Mouse (Mus musculus): ENCODE results near the gene Pard3. TPM values are rescaled to one million over a fixed set of nuclear protein-coding genes. Genes with fewer than 3 reads are reported as not detected.

Gene Pard3
- polyA plus RNA-seq, 1 experiment from 2014 or later: 38.3 TPM

GRCm38 (mm10) chr8:127557566-127557965, 493.9 kb downstream of the Pard3 start:
- H3K9me3 ChIP-seq (replicated peaks): no peaks in the 10 kb centered on the region
- no peaks in the 10 kb centered on the region for H3K27me3 ChIP-seq
- peaks cover 31% of the 10 kb centered on the region for H3K4me1 ChIP-seq
- H3K4me2 ChIP-seq (replicated peaks): no peak overlapping the region
- no peaks in the 10 kb centered on the region for H3K36me3 ChIP-seq
- H3K4me3 ChIP-seq (replicated peaks): no peak overlapping the region
- no peak overlapping the region for H3K9ac ChIP-seq
- H3K27ac ChIP-seq (replicated peaks): no peak overlapping the region
- ATAC-seq (ENCODE audit: insufficient number of reproducible peaks, low FRiP score, low TSS enrichment, low read depth): no peak

- Histone ChIP-seq H3K27me3 (no peaks in the 10 kb centered on the region), H3K9ac (no peak overlapping the region), H3K9me3 (replicated peaks) (no peaks in the 10 kb centered on the region), H3K4me2 (replicated peaks) (no peak overlapping the region), H3K4me1 (no peaks in the 10 kb centered on the region), H3K27ac (replicated peaks) (no peak overlapping the region), H3K4me3 (replicated peaks) (no peak overlapping the region), H3K36me3 (no peaks in the 10 kb centered on the region)
- WGBS: 88% methylated on average over 5 of the region's 5 CpGs
- ATAC-seq (ENCODE audit: insufficient number of reproducible peaks, low FRiP score, low TSS enrichment, low read depth): no peak
Observed at GRCm38 (mm10) chr8:127563634-127564033, 499.9 kb downstream of the Pard3 start.

GRCm38 (mm10) chr8:127564426-127564825, 500.7 kb downstream of the Pard3 start:
- no peaks in the 10 kb centered on the region for H3K9me3 ChIP-seq (replicated peaks)
- 64% methylated on average over 4 of the region's 4 CpGs for WGBS
- ATAC-seq (ENCODE audit: insufficient number of reproducible peaks, low FRiP score, low TSS enrichment, low read depth): no peak

GRCm38 (mm10) chr8:127569212-127569611, 505.5 kb downstream of the Pard3 start:
- Histone ChIP-seq H3K9ac (no peak overlapping the region), H3K4me1 (no peaks in the 10 kb centered on the region), H3K9me3 (replicated peaks) (no peaks in the 10 kb centered on the region), H3K27me3 (no peaks in the 10 kb centered on the region), H3K27ac (replicated peaks) (no peak overlapping the region), H3K36me3 (no peaks in the 10 kb centered on the region), H3K4me2 (replicated peaks) (no peak overlapping the region), H3K4me3 (replicated peaks) (no peak overlapping the region)
- 87% methylated on average over 5 of the region's 5 CpGs for WGBS
- no peak for ATAC-seq (ENCODE audit: insufficient number of reproducible peaks, low FRiP score, low TSS enrichment, low read depth)

More at GRCm38 (mm10) chr8:127564426-127564825, 500.7 kb downstream of the Pard3 start:
- no peaks in the 10 kb centered on the region for H3K27me3 ChIP-seq
- no peak overlapping the region for H3K4me2 ChIP-seq (replicated peaks)
- no peaks in the 10 kb centered on the region for H3K4me1 ChIP-seq
- H3K36me3 ChIP-seq: no peaks in the 10 kb centered on the region
- H3K27ac ChIP-seq (replicated peaks): no peak overlapping the region
- no peak overlapping the region for H3K4me3 ChIP-seq (replicated peaks)
- no peak overlapping the region for H3K9ac ChIP-seq

GRCm38 (mm10) chr8:127570527-127570926, 506.8 kb downstream of the Pard3 start:
- no peaks in the 10 kb centered on the region for H3K36me3 ChIP-seq
- no peak overlapping the region for H3K9ac ChIP-seq
- no peaks in the 10 kb centered on the region for H3K27me3 ChIP-seq
- H3K4me3 ChIP-seq (replicated peaks): no peak overlapping the region
- H3K4me2 ChIP-seq (replicated peaks): no peak overlapping the region
- H3K27ac ChIP-seq (replicated peaks): no peak overlapping the region
- ATAC-seq (ENCODE audit: insufficient number of reproducible peaks, low FRiP score, low TSS enrichment, low read depth): no peak
- no peaks in the 10 kb centered on the region for H3K4me1 ChIP-seq
- H3K9me3 ChIP-seq (replicated peaks): no peaks in the 10 kb centered on the region
- WGBS: 94% methylated on average over 1 of the region's 1 CpGs

GRCm38 (mm10) chr8:127572493-127572892, 508.8 kb downstream of the Pard3 start:
- 86% methylated on average over 4 of the region's 4 CpGs for WGBS
- ATAC-seq (ENCODE audit: insufficient number of reproducible peaks, low FRiP score, low TSS enrichment, low read depth): no peak

GRCm38 (mm10) chr8:127576657-127577056, 513.0 kb downstream of the Pard3 start:
- no peaks in the 10 kb centered on the region for H3K27me3 ChIP-seq
- no peak overlapping the region for H3K9ac ChIP-seq
- H3K4me3 ChIP-seq (replicated peaks): no peak overlapping the region
- no peak overlapping the region for H3K4me2 ChIP-seq (replicated peaks)
- H3K4me1 ChIP-seq: no peaks in the 10 kb centered on the region
- H3K9me3 ChIP-seq (replicated peaks): no peaks in the 10 kb centered on the region
- WGBS: 89% methylated on average over 4 of the region's 4 CpGs
- ATAC-seq (ENCODE audit: insufficient number of reproducible peaks, low FRiP score, low TSS enrichment, low read depth): no peak
- no peak overlapping the region for H3K27ac ChIP-seq (replicated peaks)
- H3K36me3 ChIP-seq: no peaks in the 10 kb centered on the region

More at GRCm38 (mm10) chr8:127572493-127572892, 508.8 kb downstream of the Pard3 start:
- H3K9ac ChIP-seq: no peak overlapping the region
- no peak overlapping the region for H3K27ac ChIP-seq (replicated peaks)
- no peaks in the 10 kb centered on the region for H3K36me3 ChIP-seq
- no peaks in the 10 kb centered on the region for H3K4me1 ChIP-seq
- no peak overlapping the region for H3K4me2 ChIP-seq (replicated peaks)
- no peaks in the 10 kb centered on the region for H3K27me3 ChIP-seq
- H3K9me3 ChIP-seq (replicated peaks): no peaks in the 10 kb centered on the region
- H3K4me3 ChIP-seq (replicated peaks): no peak overlapping the region

- no peak overlapping the region for H3K9ac ChIP-seq
- ATAC-seq (ENCODE audit: insufficient number of reproducible peaks, low FRiP score, low TSS enrichment, low read depth): no peak
- no peaks in the 10 kb centered on the region for H3K36me3 ChIP-seq
- H3K4me2 ChIP-seq (replicated peaks): no peak overlapping the region
- no peak overlapping the region for H3K27ac ChIP-seq (replicated peaks)
- no peaks in the 10 kb centered on the region for H3K9me3 ChIP-seq (replicated peaks)
- no peaks in the 10 kb centered on the region for H3K4me1 ChIP-seq
- H3K27me3 ChIP-seq: no peaks in the 10 kb centered on the region
- no peak overlapping the region for H3K4me3 ChIP-seq (replicated peaks)
- 73% methylated on average over 6 of the region's 6 CpGs for WGBS
Observed at GRCm38 (mm10) chr8:127577656-127578055, 514.0 kb downstream of the Pard3 start.

- Histone ChIP-seq H3K4me1 (no peaks in the 10 kb centered on the region), H3K4me2 (replicated peaks) (no peak overlapping the region), H3K27me3 (no peaks in the 10 kb centered on the region), H3K9ac (no peak overlapping the region), H3K4me3 (replicated peaks) (no peak overlapping the region), H3K36me3 (no peaks in the 10 kb centered on the region), H3K27ac (replicated peaks) (no peak overlapping the region), H3K9me3 (replicated peaks) (no peaks in the 10 kb centered on the region)
- WGBS: 90% methylated on average over 9 of the region's 9 CpGs
- no peak for ATAC-seq (ENCODE audit: insufficient number of reproducible peaks, low FRiP score, low TSS enrichment, low read depth)
Observed at GRCm38 (mm10) chr8:127579436-127579835, 515.7 kb downstream of the Pard3 start.

- H3K4me1 ChIP-seq: no peaks in the 10 kb centered on the region
- ATAC-seq (ENCODE audit: insufficient number of reproducible peaks, low FRiP score, low TSS enrichment, low read depth): no peak
- WGBS: 75% methylated on average over 2 of the region's 2 CpGs
- no peaks in the 10 kb centered on the region for H3K9me3 ChIP-seq (replicated peaks)
- H3K4me3 ChIP-seq (replicated peaks): no peak overlapping the region
- no peaks in the 10 kb centered on the region for H3K36me3 ChIP-seq
- no peaks in the 10 kb centered on the region for H3K27me3 ChIP-seq
- no peak overlapping the region for H3K4me2 ChIP-seq (replicated peaks)
- H3K9ac ChIP-seq: no peak overlapping the region
- H3K27ac ChIP-seq (replicated peaks): no peak overlapping the region
Observed at GRCm38 (mm10) chr8:127583429-127583828, 519.7 kb downstream of the Pard3 start.

GRCm38 (mm10) chr8:127585618-127586017, 521.9 kb downstream of the Pard3 start:
- H3K4me3 ChIP-seq (replicated peaks): no peak overlapping the region
- H3K4me2 ChIP-seq (replicated peaks): no peak overlapping the region
- no peak for ATAC-seq (ENCODE audit: insufficient number of reproducible peaks, low FRiP score, low TSS enrichment, low read depth)
- WGBS: 83% methylated on average over 8 of the region's 8 CpGs
- H3K9me3 ChIP-seq (replicated peaks): no peaks in the 10 kb centered on the region
- no peaks in the 10 kb centered on the region for H3K4me1 ChIP-seq
- H3K27me3 ChIP-seq: no peaks in the 10 kb centered on the region
- H3K36me3 ChIP-seq: no peaks in the 10 kb centered on the region
- no peak overlapping the region for H3K9ac ChIP-seq
- H3K27ac ChIP-seq (replicated peaks): no peak overlapping the region

- no peaks in the 10 kb centered on the region for H3K36me3 ChIP-seq
- H3K4me2 ChIP-seq (replicated peaks): no peak overlapping the region
- ATAC-seq (ENCODE audit: insufficient number of reproducible peaks, low FRiP score, low TSS enrichment, low read depth): no peak
- H3K9me3 ChIP-seq (replicated peaks): no peaks in the 10 kb centered on the region
- no peak overlapping the region for H3K4me3 ChIP-seq (replicated peaks)
- no peak overlapping the region for H3K9ac ChIP-seq
- H3K27me3 ChIP-seq: no peaks in the 10 kb centered on the region
- 51% methylated on average over 5 of the region's 5 CpGs for WGBS
- no peak overlapping the region for H3K27ac ChIP-seq (replicated peaks)
- H3K4me1 ChIP-seq: no peaks in the 10 kb centered on the region
Observed at GRCm38 (mm10) chr8:127586681-127587080, 523.0 kb downstream of the Pard3 start.

Data from embryonic facial prominence, embryonic 15.5 days (tissue).